Mouse (Mus musculus) lung, adult 2 months (tissue): ENCODE measurements around the gene Chac1. TPM values are rescaled to one million over a fixed set of nuclear protein-coding genes. Genes with fewer than 3 reads are reported as not detected.

ENCODE experiments used
- DNase-seq: peaks from one replicate; pipeline ENCODE4 v3.0.0; 2022
- H3K4me1 ChIP-seq: fragments of 200-500 bp; 2 replicates; pipeline ENCODE4 v1.6.1; 2011; ENCODE audit warnings: low read length; ENCODE audit not compliant: control insufficient read depth, insufficient read depth
- H3K4me3 ChIP-seq: fragments of 200-500 bp; replicated peaks from 2 replicates; pipeline ENCODE3; 2011; ENCODE audit warnings: low read depth, mild to moderate bottlenecking, control low read depth, low read length; ENCODE audit errors: extremely low read depth
- CTCF ChIP-seq: fragments of 200-500 bp; IDR thresholded peaks from 2 replicates; pipeline ENCODE4 v1.5.1; 2011; ENCODE audit warnings: mild to moderate bottlenecking, low read length, control low read depth; ENCODE audit not compliant: insufficient read depth
- POLR2A ChIP-seq: fragments of 200-500 bp; IDR thresholded peaks from 2 replicates; pipeline ENCODE4 v1.6.1; 2011; ENCODE audit warnings: low read depth, mild to moderate bottlenecking, control low read depth, low read length, borderline replicate concordance; ENCODE audit errors: extremely low read depth
- WGBS: fragments of 180-500 bp; shearing (Covaris S2); methylation state at CpG from one replicate; pipeline ENCODE4 v1.1.7; 2018; 5-methylcytosine and 5-hydroxymethylcytosine counted together
- polyA plus RNA-seq: library from polyadenylated mRNA; depleted of rRNA; stranded (reverse); fragments of >200 nt; gene quantifications from 2 replicates; pipeline ENCODE4 v1.2.3, GENCODE M21; 2012; rRNA removed

Chac1 gene
- 9.2 and 10.7 TPM in 2 replicates for polyA plus RNA-seq

DNA sequence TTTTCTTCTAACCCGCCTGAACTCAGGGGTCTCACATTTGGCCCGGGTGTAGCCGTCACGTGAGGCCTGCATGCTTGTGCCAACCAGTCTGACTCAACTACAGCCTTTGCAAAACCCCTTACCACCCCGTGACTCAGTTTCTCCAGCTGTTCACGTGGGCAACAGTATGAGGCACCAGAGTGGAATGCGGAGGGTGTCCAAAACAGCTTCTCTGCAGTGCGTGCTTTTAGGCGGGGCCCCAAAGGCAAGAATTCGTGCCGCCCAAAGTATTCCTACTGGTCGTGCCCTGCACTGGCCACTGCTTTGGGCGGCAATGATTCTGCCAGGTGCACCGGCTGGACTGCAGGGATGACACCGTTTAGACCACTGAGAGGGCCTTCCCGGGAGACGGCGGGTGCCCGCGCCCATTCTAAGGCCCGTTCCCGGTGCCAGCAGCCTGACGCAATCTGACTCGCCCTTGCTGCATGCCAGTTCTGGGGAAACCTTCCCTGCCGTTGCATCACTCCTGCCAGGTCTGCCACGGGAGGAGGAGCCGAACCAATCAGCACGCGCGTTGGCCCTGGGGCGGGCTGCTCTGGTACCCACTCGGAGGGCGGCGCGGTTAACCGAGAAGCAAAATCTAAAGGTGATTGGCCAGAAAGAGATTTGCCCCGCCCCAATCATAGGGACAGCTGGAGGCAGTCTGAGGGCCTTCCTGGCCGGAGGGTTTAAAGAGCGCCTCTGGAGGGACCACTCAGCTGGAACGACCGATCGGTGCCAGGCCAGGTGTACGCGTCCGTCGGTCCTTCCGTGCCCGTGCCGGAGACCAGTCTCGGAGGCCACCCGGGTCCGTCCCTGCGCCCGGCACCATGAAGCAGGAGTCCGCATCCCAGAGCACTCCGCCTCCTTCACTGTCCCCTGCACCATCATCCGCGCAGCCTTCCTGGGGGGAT is at the start of gene Chac1:
Gene Chac1, plus strand, starts transcription at position 675 of the 932 bp plus-strand sequence.
- TF ChIP-seq CTCF, result no peak
- TF ChIP-seq POLR2A, result peak; percentile 26; the same call in 1 of the 2 replicates
- peak; percentile 89 for DNase-seq
- Histone ChIP-seq H3K4me1 (0 out of 2 replicates have a peak, but pooled peaks cover 3% of the 10 kb centered on the region), H3K4me3 (peak within 1 kb of the TSS; percentile 66)
- 7% methylated on average over 58 of the region's 58 CpGs for WGBS

DNA sequence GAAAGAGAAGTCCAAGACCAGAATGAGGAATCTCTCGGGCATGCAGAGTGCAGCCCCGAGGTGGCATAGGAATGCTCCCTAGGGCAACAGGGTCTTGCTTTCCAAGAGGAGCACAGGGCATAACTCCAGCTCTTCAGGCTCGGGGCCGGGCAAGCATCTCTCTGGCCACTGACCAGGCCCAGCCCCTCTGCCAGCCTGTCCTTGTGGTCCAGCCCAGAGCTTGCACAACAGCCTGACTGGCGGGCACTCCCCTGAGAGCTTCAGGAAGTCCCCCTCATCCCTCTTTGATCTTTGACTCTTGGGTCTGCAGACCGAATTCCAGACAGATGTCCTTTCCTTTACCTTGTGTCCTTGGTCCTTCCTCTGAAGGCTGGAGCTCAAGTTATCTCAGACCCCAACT is 48.2 kb upstream of the Chac1 start:
- TF ChIP-seq CTCF, result no peak
- no peak for TF ChIP-seq POLR2A
- Histone ChIP-seq H3K4me3 (no peak overlapping the region), H3K4me1 (peaks cover 14% of the 10 kb centered on the region)
- WGBS, result 45% methylated on average over 6 of the region's 6 CpGs
- DNase-seq, result no peak

DNA sequence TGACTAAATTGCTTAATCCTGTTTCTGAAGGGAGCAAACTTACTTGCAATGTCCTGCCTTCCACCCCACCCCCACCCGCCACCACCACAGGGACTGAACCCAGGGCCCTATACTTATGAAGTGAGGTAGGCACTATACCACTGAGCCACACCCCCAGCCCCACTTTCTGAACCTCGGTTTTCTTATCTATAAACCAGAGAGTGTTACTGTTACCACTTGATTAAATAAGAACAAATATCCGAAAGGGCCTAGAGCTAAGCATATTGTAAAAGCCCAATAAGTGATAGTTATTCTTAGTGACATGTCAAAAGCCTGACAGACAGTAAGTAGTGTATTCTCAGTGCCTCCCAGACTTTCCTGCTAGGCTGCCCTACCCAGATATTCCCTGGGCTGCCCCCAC is 46.6 kb upstream of the Chac1 start:
- no peak for DNase-seq
- WGBS, result 45% methylated on average over 3 of the region's 3 CpGs
- Histone ChIP-seq H3K4me1 (peaks cover 9% of the 10 kb centered on the region; the same call in 1 of the 2 replicates), H3K4me3 (no peak overlapping the region)
- TF ChIP-seq CTCF, result no peak
- no peak for TF ChIP-seq POLR2A

DNA sequence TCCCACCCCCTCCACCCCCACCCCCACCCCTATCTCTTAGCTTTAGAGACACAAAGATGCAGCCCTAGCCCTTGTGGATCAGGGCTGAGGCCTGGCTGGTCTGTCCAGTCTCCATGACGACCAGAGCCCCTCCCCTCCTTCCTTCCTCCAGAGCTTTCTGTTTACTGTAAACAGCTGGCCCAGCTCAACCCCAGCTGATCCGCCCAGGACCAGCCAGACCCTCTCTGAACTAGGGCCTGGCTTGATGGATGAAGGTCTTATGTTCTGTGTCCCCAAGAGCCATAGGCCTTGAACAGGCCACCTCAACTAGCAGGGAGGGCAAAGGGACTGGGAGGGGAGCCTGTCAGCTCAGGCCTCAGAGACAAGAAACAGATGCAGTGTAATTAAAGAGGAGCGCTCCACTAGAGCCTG is 46.2 kb upstream of the Chac1 start:
- 30% methylated on average over 3 of the region's 3 CpGs for WGBS
- Histone ChIP-seq H3K4me3 (no peak overlapping the region), H3K4me1 (peaks cover 9% of the 10 kb centered on the region; the same call in 1 of the 2 replicates)
- no peak for DNase-seq
- TF ChIP-seq CTCF, result no peak
- no peak for TF ChIP-seq POLR2A

DNA sequence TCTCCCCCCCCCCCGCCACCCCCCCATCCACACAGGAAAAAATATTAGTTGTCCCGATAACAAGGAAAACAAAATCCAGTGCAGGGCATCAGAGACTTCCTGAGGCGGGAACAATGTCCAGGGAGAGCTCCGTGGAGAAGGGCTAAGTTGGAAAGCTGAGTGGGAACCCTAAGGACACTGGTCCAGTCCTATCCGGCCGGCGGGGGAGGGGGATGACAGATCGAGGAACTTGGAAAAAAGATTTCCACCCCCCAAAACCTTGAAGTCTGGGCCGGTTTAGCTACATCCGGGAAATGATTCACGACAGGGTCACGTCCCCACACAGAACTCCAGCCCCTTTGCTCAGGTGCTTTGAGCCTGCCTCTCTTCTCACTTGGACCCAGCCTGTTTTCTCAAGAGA is 39.5 kb upstream of the Chac1 start:
- Histone ChIP-seq H3K4me1 (peaks cover 15% of the 10 kb centered on the region), H3K4me3 (no peak overlapping the region)
- TF ChIP-seq POLR2A (0 out of 2 replicates have a peak, but pooled peaks have one; percentile 12), CTCF (no peak)
- no peak for DNase-seq
- 35% methylated on average over 12 of the region's 12 CpGs for WGBS

DNA sequence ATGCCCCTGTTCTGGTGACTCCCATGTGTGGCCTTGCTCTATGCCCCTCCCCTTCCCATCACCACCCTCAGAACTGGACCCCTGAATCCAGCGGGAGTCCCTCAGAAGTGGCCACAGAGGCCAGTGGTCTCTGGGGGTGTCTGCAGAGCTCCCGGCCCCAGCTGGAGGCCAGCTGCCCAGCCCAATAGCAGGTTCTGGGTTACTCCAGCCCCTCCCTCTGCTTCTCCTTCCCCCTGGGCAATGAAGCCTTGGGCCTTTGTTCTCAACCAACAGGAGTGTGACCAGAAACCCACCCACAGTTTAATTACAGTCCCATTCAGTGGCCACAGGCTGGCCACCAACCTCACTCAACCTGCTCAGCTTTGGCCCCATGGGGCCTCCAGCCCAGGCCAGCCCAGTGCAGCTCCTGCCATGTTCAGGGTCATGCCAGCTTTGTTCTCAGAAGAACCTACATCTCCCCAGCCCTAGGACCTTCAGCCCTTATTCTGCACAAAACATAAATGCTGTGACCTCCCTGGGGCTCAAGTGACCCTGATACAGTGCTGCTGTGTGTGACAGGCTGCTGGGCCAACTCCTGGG is 38.6 kb upstream of the Chac1 start:
- Histone ChIP-seq H3K4me3 (no peak overlapping the region), H3K4me1 (peaks cover 15% of the 10 kb centered on the region)
- DNase-seq, result no peak
- TF ChIP-seq POLR2A (no peak), CTCF (no peak)
- 84% methylated on average over 2 of the region's 2 CpGs for WGBS

DNA sequence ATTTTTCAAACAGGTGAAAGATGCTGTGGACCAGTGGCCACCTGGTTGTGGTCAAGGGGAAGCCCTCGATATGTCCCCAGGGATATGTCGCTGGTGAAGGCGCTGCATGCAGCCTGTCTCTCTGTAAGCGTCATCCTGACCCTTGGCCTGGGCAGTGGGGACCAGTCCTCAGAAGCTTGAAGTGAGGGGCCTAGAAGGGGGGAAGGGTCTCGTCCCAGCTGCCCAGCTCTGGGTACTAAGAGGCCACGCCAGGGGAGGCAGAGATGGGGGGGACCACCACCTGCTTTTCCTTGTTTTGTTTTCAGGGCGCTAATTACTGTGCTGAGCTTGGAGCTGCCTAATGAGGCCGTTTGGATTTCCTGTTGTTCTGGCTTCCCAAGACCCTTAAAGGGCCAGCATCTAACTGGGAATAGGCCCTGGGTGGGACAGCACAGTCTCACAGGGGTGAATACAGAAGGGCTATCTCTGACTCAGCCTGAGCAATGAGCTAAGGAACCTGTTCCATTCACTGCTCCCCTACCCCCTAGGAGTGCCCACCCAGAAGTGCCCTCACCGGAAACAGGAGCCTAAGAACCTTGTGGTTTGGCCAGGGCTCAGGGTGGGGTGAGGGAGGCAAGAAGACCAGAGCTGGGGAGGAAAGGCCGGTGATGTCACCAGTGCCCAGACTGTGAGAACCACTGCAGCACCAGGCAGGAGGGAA is 37.1 kb upstream of the Chac1 start:
- no peak for TF ChIP-seq POLR2A
- TF ChIP-seq CTCF, result no peak
- no peak overlapping the region for H3K4me3 ChIP-seq
- peaks cover 15% of the 10 kb centered on the region for H3K4me1 ChIP-seq
- no peak for DNase-seq
- 42% methylated on average over 10 of the region's 10 CpGs for WGBS

DNA sequence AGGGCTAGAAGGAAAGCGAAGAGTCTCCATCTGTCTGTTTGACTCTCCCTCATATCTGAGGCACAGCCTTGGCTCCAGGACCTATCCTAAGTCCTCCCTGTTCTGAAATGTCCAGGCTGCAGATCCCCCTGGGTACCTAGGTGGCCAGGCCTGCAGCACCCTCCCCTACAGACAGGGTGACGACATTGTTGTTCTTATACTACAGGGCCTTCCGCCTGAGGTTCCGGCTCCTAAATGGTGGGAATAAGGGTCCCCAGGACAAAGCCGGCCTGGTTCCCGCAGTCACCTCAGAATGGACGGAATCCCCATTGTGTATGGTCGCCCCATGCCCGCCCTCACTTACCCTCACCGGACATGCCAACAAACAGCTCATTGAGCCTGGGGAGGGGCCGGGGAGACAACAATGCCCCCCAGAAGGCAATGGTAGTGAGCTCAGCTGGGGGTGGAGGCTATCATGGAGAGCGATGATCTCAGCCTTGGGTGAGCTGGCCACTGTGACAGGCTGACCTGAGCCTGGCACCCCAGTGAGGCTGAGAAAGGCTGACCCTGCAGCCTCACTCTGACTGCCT is 36.2 kb upstream of the Chac1 start:
- WGBS, result 56% methylated on average over 12 of the region's 12 CpGs

DNA sequence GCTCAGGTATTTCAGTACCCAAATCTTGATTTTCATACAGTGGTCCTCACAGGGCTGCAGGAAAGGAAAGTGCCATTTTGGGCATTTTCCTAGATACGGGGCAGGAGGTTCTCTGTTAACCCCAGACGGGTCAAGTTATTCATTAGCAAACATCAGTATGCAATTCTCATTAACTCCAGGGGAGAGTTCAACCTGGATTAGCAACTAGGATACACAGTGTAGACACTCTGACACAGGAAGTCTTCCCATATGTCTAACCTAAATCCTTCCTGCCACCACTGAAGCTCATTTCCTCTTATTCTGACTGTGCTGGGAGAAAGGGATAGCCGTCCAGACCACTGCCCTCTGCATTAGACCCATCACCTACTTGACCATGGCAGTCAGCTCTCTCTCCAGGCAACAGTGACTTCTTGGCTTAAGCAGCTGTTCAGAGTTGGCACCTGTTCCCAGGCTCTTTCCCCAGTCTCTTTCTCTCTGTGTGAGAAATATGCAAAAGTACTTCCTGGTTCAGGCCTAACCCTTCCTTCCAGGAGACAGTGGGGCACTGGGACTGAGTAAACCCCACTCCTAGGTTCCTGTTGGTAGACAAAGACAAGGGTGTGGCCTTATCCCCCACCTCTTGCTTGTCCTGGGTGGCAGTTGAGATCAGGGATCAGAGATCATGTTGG is 32.9 kb upstream of the Chac1 start:
- Histone ChIP-seq H3K4me3 (no peak overlapping the region), H3K4me1 (peaks cover 16% of the 10 kb centered on the region)
- DNase-seq, result no peak
- TF ChIP-seq POLR2A, result no peak
- no peak for TF ChIP-seq CTCF
- WGBS, result 51% methylated on average over 3 of the region's 3 CpGs

More for the DNA sequence above, 36.2 kb upstream of the Chac1 start:
- DNase-seq, result no peak
- Histone ChIP-seq H3K4me3 (no peak overlapping the region), H3K4me1 (peaks cover 15% of the 10 kb centered on the region)
- TF ChIP-seq POLR2A (0 out of 2 replicates have a peak, but pooled peaks have one; percentile 14), CTCF (no peak)
